Mouse (Mus musculus): ENCODE results near the gene Crip1.
A peak's percentile ranks its signal among the peaks of the same experiment; 100 is the strongest.

Crip1 gene

DNA sequence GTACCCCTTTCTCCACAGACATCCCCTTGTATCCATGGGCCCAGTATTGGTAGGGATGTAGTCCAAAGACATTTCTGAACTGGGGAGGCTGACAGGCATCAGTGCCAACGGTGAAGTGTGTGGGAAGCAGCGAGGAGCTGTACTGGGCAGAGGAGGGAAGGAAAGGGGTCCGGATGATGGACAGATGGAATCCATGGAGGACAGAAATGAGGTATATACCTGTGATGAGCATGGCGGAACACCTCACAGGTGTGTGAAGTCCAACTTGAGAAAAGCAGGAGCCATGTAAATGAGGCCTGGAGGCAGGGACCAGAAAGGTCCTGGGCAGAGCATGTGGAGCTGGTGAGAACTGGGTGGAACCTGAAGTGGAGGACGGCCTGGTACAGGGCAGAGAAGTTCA lies 525 bp upstream of the Crip1 start:
- no peak for DNase-seq (ENCODE audit: low spot score in 2 of 2)

DNA sequence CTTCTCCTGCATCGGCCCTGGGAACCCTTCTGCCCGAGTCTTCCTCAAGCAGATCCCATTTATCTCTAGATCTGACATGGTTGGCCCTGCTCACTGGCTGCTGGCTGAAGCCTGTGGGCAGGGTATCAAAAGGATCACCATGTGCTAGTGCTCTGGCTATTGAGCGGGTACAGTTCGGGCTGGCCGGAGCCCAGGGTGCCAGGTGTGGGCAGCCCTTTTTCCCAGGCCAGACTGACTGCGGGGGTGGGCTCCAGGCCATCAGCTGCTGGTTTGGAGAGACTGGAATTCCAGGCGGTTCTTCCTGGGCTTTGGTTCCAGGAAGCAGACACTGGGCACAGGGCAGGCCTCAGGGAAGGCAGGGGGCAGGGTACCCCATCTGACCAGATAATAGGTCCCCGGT lies 1.4 kb downstream of the Crip1 start:
- DNase-seq (ENCODE audit: low spot score in 2 of 2): no peak

DNA sequence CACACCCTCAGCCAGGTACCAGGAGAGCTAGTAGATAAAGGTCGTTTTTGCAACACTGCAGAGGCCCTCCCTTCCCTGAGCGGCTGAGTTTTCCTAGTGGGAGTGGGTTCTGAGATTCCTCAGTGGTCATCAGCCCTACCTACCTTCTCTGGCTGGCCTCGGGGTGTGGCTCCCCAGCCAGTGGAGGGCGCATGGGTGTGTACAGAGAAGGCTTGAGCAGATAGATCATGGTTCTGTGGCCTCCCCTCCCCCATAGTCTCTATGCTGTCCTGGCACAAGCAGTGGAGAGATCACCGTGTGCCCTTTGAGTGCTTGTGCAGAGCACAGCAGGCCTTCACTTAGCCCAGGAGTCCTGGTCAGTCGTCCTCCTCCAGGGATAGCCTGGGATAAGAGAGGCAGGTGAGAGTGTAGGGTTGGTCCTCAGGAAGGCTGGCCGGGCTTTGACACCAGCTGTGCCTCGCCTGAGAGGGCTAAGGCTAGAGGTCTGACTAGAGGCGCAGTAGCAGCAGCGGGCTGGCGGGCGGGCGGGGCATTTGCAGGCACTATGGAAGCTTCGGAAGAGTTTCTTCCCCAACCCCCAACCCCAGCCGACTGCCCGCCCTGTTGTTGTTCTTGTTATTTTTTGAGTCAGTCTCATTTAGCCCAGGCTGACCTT lies 2.4 kb downstream of the Crip1 start:
- peak; percentile 76 to 84 for DNase-seq (ENCODE audit: low spot score in 2 of 2)

DNA sequence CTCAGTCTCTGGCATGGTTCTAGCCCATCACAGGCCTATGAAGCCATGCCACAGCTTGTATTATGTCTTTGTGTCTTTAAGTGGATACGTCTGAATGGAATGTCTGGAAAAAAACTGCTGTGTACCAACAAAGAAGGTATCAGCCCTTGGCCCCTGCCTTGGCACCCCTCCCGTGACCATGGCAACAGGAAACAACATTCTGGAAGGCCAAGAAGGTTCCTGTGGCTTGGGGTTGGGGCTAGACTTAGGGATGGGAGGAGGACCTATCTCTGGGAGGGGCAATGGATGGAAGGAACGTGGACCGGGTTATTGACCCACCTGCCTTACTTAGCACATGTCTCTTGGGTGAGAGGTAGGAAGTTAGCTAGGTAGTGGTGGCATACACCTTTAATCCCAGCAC lies 3.2 kb downstream of the Crip1 start:
- DNase-seq (ENCODE audit: low spot score in 2 of 2): no peak

DNA sequence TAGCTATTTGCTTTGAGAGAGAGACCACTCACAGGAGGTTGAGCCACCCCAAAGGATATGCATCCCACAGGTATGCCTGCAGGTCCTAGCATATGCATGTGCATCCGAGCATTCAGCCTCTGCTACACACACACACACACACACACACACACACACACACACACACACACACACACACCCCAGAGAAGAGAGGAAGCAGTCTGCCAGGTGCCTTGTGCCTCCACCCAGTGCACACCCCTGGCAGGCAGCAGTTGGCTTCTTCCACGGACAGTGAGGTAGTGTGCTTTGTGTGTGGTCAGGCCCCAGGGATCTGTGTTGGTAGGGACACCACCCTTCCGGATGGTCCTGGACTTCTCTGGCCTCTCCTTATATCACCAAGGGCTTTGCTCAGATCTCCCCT lies 3.8 kb downstream of the Crip1 start:
- no peak for DNase-seq (ENCODE audit: low spot score in 2 of 2)

DNA sequence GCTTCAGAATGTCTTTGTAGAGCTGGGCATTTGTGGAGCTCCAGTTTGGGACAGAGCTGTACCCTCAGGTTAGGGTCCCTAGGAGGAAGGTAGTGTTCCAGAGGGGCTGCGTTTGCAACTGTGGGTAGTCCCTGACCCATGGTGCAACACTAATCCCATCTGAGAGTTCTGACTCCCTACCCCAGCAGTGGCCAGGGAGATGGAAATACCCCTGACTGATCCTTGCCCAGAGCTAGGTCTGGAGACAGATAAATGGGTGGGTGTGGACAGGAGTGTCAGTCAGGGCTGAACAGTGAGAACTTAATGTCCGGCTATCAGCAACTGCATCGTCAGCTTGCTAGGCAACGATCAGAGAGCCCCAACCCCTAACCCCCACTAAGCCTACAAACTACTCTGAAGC lies 4.5 kb downstream of the Crip1 start:
- DNase-seq (ENCODE audit: low spot score in 2 of 2): no peak

DNA sequence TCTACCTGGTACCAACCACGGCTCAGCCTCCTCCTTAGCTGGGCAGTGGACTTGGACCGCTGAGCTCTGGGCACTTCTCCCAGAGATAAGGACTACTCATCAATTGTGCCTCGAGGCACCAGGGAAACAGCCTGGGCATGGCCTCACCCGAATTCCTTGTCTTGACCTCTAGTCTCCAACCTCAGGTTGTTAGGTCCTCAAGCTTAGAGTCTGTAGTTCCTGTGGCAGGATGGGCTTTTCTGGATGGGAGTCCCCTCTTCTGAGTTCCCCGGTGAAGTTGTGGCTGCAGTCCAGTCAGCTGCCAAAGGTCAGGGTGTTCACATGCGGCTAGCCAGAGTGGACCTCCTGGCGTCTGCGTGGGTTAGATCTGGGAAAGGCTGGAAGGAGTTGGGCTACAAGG lies 4.9 kb downstream of the Crip1 start:
- no peak for DNase-seq (ENCODE audit: low spot score in 2 of 2)

DNA sequence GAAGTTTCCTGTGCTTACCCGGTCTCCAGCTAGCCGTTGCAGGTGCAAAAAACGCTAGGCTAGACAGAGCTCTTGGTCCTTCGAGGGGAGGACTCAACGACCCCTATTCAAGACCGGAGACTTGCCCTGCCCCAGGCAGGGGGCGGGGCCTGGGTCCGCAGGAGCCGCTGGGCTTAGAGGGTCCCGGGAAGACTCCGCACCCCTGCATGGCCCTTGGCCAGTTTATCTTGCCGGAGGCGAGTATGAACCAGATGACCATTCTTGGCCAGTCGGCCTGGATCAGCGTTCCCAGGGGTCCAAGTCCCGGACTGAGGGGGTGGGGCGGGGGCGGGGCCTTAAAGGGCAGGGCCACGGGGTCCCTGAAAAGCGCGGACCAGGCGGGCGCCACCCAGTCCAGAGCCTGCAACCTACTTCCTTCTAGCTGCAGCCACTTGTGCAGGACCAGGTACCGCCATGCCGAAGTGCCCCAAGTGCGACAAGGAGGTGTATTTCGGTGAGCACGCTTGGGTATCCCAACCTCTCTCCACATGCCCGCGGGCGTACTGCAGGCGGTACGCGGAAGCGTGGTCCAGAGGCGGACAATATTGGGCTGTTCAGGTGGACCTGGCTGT lies 5.7 kb downstream of the Crip1 start:
- peak in 1 of 2 experiments; percentile 60 for DNase-seq (ENCODE audit: low spot score in 2 of 2)

DNA sequence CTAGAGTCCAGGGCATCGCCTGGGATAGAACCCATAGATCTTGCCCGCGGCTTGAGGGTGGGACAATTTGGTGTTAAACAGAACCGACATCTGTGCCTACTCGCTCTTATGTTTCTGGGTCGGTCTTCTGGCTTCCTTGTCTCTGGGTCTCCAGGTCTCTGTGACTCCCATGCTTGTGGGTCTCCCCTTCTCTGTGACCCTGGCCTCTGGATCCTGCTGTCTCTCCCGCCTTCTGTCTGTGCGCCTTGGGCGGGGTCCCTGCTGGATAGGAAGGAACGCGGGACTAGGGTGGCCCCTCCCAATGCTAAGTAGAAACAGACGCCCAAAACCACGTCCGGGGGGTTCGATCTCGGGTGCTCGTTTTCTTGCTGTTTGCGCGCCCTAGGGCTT lies 6.2 kb downstream of the Crip1 start:
- DNase-seq (ENCODE audit: low spot score in 2 of 2): no peak

DNA sequence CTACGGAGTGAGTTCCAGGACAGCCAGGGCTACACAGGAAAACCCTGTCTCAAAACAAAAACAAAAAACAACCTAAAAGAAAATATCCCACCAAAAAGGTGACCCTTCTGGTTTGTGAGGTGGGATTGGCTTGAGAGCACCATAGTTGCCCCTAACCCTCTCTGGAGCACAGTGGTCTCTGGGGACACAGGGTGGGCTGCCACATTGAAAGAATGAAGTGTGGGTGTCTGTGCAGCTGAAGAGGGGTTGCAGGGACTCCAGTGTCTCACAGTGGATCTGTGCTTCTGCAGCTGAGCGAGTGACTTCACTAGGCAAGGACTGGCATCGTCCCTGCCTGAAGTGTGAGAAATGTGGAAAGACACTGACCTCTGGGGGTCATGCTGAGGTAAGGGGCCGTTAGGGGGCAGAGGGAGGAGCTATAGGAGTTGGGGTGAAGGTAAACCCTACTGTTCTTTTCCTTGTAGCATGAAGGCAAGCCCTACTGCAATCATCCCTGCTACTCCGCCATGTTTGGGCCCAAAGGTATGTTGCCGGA lies 6.9 kb downstream of the Crip1 start:
- no peak for DNase-seq (ENCODE audit: low spot score in 2 of 2)

DNA sequence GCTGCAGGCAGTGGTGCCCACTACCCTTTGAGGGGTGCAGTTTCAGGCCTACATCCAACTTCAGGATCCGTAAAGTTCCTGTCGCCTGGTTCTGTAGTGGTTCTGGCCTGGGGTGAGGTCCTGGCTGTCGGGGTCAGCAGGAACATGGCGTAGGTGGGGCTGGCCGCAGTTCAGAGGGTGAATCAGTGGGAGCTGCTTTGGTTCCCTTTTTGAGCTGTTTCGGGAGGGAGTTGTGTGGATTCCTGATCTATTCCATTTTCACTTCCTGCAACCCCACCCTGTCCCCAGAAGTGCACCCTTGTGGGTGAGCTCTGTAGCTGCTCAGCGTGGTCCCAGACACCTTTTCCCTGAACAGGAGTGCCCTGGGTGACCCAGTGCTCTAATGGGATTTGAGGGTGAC lies 7.9 kb downstream of the Crip1 start:
- DNase-seq (ENCODE audit: low spot score in 2 of 2): no peak

DNA sequence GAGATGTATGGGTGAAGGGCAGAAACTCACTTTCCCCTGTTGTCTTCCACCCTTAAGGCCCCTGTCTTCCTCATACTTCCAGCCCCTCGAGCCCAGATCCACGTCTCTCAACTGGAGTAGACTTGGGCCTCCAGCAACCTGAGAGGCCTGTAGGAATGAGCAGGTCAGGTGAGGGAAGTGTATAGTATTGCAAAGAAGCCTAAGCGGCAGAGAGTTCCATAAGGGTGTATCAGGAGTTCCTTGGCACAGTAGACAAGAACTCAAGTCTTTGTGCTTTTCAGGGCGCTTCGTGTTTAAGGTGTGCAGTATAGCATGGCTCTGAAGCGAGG lies 8.6 kb downstream of the Crip1 start:
- DNase-seq (ENCODE audit: low spot score in 2 of 2): no peak

DNA sequence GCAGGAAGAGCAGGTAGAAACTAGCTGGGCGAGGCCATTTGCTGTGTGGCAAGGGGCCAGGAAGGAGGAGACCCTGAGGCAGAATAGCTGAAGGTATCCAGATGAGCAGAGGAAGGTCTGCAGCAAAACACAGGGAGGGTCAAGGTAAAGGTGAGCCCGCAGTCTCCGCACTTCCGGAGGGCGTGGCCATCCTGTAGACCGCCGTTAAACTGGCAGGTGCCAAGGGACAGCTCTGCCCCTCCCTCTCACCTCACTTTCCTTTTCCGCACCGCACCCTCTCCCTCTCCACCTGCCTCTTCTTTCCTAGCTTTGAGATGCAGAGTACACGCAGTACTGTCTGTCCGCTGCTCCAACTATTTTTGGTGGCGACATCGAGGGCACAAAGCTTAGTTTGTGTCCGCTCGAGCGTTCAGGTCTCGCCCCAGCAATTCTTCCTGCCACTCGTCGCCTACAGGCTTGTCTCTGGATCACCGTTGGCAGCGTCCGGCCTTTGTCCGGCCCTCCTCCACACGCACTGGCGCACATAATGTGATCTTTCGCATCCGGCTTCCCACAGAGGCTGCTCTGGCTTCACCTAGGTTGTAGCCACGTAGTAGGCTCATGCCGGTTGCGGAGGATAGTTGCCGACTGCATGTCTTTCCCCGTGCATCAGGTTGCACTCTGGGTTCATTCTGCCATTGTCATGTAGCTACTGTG lies 9.1 kb downstream of the Crip1 start:
- no peak for DNase-seq (ENCODE audit: low spot score in 2 of 2)

DNA sequence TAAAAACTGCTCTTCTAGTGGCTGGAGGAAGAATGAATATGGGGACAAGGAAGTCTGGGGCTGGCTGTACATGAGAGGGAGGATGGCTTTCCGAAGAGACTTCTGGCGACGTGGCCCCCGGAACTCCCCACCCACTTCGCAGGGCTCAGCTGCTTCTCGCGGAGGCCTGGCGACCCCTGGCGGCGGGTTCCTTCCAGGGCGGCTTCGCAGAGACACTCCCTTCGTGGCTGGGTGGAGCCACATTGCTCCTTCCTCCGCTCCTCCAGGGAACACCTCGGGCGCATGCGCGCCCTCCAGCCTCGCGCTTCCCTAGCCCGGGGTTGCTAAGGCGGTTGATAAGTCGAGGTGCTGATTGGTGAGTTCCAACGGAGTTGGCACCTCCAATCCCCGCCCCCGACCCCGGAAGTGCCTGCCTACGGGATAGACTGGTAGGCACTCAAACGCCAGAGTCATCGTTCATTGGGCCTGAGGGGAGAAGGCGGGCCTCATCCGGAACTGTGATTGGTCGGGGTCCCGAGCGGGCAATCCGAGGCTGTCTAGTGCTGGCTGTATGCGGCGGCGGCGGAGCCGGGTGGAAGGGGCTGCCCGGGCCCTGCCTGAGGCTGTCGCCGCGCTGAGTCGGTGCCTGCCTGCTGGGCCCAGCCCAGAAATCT lies 9.9 kb downstream of the Crip1 start, which contains the start of gene Tedc1:
Gene Tedc1 (plus strand): TSS at position 535 of the 653 bp plus-strand sequence.
- peak; percentile 99 to 100 for DNase-seq (ENCODE audit: low spot score in 2 of 2)

DNA sequence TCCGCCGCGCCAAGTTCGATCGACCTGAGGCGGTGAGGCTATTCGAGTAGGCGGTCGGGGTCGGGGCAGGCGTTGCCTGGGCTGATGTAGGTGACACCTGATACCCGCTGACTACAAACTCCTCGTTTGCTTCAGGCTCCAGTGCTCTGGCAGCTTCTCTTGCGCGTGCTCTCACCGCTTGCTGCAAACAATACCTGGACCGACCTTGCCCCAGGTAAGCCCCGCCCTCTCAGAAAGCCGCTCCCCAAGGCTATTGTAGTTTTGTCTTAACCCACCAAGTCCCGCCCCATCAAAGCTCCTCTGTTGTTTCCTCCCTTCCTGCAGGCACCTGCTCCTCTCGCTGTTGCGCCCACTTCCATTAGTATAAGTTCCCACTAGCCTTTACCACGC lies 10.4 kb downstream of the Crip1 start:
- DNase-seq (ENCODE audit: low spot score in 2 of 2): no peak

DNA sequence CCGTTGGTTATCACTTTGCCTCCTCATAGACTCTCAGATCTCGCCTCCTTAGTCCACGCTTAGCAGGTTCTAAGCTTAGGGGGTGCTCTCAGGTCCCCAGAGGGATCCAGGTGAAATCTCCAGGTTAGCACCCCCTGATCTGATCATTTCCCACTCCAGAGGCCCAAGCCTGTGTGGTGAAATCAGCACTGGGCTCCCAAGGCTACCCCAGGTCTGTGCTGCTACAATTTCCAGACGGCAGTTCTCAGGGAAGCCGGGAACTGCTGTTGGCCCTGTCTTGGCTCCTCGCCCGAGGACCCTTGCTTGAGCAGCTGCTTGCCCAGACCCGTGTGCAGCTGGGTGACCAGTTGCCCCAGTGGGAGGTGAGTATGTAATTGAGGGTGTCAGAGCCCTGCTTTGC lies 10.9 kb downstream of the Crip1 start:
- no peak for DNase-seq (ENCODE audit: low spot score in 2 of 2)

DNA sequence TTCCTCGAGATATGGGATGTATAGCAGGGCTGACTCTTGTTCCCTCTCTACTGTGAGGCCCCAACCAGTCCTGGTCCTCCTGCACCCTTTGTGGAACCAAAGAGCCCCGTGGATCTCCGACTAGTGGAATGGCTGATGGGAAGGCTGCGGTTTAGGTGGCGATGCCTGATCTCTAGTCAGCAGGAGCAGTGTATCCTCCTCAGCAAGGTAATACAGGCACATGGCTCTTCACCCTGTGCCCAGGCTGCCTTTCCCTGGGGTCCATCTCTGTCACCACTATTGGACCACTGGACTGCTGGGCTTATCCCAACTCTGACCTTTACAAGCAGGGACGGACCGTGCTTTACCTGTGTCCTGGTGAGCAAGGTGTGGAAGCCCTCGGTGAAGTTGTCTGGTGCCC lies 11.4 kb downstream of the Crip1 start:
- no peak for DNase-seq (ENCODE audit: low spot score in 2 of 2)

DNA sequence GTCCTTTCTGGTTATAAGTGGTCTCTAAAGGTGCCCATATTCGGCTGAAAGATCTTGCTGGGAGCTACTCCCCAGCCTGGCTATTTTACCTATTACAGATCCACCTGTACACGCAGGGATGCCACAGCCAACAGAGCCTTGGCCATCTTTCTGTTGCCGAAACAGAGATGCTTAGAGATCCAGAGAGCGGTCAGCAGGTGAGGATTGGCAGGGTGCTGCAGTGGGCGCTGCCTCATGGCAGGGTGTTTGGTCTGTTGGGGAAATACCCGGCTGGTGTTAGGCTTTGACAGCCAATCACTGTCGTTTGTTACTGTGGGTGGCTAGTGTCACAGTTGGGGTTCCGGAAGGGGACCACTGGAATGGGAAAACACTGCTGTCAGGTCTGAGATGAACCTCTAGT lies 11.9 kb downstream of the Crip1 start:
- no peak for DNase-seq (ENCODE audit: low spot score in 2 of 2)

DNA sequence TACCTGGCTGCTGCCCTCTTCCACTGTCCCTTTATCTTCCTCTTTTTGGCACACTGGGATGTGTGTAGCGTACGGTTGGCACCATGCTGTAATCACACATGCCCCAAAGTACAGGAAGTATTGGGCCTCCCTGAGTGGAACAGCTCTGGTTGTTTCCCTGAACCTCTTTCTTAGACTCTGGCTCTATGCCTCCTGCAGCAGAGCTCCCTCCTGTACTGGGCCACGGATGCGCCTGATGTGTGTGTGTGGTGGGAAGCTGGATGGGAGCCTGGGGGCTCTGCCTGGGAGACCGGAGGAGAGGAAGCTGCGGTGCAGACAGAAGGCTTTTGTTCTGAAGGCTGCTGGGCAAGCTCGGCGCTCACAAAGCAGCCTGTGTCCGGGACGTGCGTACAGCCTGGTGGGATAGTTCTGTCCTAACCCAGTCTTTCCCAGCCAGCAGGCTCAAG lies 17.5 kb downstream of the Crip1 start:
- DNase-seq (ENCODE audit: low spot score in 2 of 2): peak in 1 of 2 experiments; percentile 60

DNA sequence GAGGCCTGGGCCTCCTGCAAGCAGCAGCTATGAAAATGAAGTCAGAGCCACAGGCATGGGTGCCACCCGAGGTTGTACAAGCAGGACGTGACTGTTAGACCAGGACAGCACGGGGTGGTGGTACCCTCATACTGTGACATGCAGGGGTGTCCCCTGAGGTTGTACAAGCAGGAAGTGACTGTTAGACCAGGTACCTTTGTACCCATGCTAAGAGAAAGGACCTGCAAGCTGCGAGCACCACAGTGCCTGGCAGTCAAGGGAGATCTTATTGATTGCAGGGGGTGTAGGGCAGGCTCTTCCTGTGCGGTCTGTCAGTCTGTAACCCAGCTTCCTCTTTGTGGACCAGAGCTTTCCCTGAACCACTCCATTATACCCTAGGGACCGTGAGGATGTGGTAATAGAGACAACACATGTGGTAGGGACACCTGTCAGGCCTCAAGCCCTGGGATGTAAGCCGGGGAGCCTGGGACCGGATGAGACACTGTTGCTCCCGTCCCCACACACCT lies 22.0 kb downstream of the Crip1 start:
- peak; percentile 53 to 75 for DNase-seq (ENCODE audit: low spot score in 2 of 2)

DNA sequence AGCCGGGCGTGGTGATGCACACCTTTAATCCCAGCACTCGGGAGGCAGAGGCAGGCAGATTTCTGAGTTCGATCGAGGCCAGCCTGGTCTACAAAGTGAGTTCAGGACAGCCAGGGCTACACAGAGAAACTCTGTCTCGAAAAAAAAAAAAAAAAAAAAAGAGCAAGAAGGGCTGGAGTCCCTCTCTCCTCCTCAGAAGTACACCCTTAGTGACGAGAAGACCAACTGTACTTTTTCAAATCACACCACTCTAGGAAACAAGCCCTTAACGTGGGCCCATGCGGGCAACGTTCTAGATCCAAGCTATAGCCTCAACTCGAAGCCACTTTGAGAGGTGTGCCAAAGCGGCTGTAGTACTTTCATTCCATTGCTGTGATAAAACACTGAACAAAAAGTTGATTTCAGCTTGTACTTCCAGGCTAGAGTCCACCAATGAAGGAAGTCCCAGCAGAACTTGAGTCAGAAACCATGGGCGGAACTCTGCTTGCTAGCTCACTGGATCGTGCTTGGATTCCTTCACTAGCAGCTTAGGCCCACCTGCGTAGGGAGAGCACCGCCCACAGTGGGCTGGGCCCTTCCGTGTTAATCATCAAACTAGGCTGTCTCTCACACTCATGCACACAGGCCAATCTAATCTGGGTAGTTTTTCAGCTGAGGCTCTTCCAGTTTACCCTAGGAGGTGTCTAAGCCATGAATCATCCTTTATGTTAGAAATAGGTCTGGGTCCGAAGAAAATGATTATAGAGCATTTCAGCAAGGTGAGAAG lies 31.0 kb downstream of the Crip1 start:
- no peak for DNase-seq (ENCODE audit: low spot score in 2 of 2)

DNA sequence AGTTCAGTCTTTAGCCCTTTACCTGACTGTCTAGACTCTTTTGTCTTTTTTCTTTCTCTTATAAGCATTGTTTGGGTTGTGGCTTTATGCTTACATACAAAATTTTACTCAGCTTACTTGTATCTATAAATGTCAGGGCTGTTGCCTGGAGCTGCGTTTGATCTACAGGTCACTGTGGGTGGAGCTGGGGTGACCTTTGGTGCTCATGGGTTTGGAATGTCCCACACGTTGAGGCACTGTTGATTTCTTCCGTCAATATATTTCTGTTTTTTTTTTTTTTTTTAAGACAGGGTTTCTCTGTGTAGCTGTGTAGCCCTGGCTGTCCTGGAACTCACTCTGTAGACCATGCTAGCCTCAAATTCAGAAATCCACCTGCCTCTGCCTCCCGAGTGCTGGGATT lies 34.9 kb downstream of the Crip1 start:
- DNase-seq (ENCODE audit: low spot score in 2 of 2): no peak

Measured in spleen, postnatal 4 days (tissue).